Mouse (Mus musculus) megakaryocyte, embryonic 14.5 days (primary cell): ENCODE data around the gene Pbx2. TPM values are rescaled to one million over a fixed set of nuclear protein-coding genes. Genes with fewer than 3 reads are reported as not detected.
A peak's percentile ranks its signal among the peaks of the same experiment; 100 is the strongest.

Experiments
- H3K27me3 ChIP-seq: replicated peaks from 2 replicates; pipeline ENCODE3; 2012; ENCODE audit warnings: inconsistent platforms
- H3K36me3 ChIP-seq: replicated peaks from 2 replicates; pipeline ENCODE3; 2012; ENCODE audit warnings: low read length, inconsistent platforms, mixed read lengths
- H3K4me1 ChIP-seq: 2 replicates; pipeline ENCODE4 v1.6.1; 2012; ENCODE audit warnings: inconsistent platforms
- H3K4me3 ChIP-seq: replicated peaks from 2 replicates; pipeline ENCODE3; 2012; ENCODE audit warnings: moderate library complexity, mild to moderate bottlenecking, inconsistent platforms
- H3K9me3 ChIP-seq: 2 replicates; pipeline ENCODE4 v1.6.1; 2012; ENCODE audit warnings: inconsistent platforms
- FLI1 ChIP-seq: IDR thresholded peaks from 2 replicates; pipeline ENCODE4 v1.6.1; 2012; ENCODE audit warnings: low read length, inconsistent platforms, mixed read lengths
- GATA1 ChIP-seq: IDR thresholded peaks from 3 replicates; pipeline ENCODE4 v1.6.1; 2012; ENCODE audit warnings: mixed read lengths, low read length, inconsistent platforms, borderline replicate concordance
- polyA plus RNA-seq: library from polyadenylated mRNA; stranded (reverse); fragments of >175 nt; gene quantifications from 2 replicates; pipeline ENCODE4 v1.2.3, GENCODE M21; 2012; ENCODE audit warnings: low replicate concordance; ENCODE audit not compliant: insufficient read depth

Gene Pbx2
- polyA plus RNA-seq, 1 experiment = 181 TPM

DNA sequence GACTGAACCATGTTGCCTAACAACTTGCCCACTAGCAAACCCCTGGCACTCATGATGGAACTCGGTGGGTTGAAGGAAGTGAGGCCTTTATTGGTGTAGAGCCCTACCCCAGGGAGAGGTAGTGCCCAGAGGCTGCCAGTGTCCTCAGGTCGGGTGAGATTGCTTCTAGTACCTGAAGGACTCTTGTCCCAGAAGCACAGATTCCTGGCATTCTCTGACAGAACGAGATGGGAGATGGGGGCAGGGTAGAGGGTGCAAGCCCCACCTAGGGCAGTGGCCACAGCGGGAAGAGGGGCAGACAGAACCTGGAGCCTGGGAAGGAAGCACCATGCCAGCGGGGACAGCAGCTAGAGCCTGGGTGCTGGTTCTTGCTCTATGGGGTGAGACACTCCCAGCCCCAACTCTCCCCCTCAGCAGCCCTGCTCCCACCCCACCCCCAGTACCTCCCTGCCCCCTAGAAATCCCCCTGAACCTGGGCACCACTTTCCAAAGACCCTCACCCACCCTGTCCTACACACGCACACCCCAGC, 6.6 kb downstream of the Pbx2 start, which contains the start of gene Ager:
Gene Ager, plus strand, starts transcription at position 297 of the 530 bp plus-strand sequence.
- H3K4me3 ChIP-seq = no peak within 1 kb of the TSS
- TF ChIP-seq FLI1 (no peak), GATA1 (no peak)
- peaks cover 67% of the 10 kb centered on the region for H3K4me1 ChIP-seq
- no peaks in the 10 kb centered on the region for H3K27me3 ChIP-seq
- H3K36me3 ChIP-seq = peaks cover 74% of the 10 kb centered on the region
- no peaks in the 10 kb centered on the region for H3K9me3 ChIP-seq

- no peaks in the 10 kb centered on the region for H3K9me3 ChIP-seq
- no peak overlapping the region for H3K4me3 ChIP-seq
- TF ChIP-seq FLI1 = no peak
- no peak for TF ChIP-seq GATA1
- H3K4me1 ChIP-seq = peaks cover 58% of the 10 kb centered on the region
- H3K36me3 ChIP-seq = peaks cover 56% of the 10 kb centered on the region
- H3K27me3 ChIP-seq = no peaks in the 10 kb centered on the region
Measured at GRCm38 (mm10) chr17:34599891-34600290, 8.8 kb downstream of the Pbx2 start.

- Histone ChIP-seq H3K9me3 (no peaks in the 10 kb centered on the region), H3K27me3 (no peaks in the 10 kb centered on the region), H3K36me3 (peaks cover 37% of the 10 kb centered on the region), H3K4me1 (peaks cover 61% of the 10 kb centered on the region), H3K4me3 (peak overlapping the region; percentile 42)
- no peak for TF ChIP-seq GATA1
- no peak for TF ChIP-seq FLI1
Measured at GRCm38 (mm10) chr17:34601796-34602195, 10.7 kb downstream of the Pbx2 start.

DNA sequence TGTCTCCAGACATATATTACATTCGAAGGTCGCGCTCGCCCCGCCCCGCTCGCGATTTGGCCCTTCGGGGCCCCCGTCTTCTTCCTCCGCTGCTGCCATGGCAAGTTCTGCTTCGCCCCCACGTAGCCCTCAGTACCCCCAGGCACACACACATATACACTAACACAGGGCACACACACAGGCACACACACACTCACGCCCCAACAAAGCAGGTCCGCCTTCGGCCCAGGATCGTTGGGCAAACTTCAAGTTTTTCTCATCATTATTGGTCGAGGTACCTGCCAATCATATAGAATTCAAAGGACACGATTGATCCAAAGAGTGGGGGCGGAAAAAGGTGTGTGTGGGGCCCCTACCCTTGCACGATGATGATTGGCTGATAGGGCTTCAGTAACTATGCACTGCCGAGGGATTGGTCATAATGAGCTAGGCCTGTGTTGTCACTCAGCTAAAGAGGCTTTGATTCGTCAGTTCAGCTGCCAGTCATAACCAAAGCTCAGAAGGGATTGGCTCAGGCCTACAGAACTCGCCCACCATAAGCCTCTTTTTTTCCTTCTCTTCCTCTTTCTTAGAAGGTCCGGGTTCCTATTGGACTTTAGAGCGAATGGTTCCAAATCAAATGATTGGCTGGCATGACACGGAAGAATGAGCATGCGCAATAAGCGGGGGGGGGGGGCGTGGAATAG, 12.5 kb downstream of the Pbx2 start, which contains the start of gene Rnf5:
Gene Rnf5, minus strand, starts transcription at position 316 of the 686 bp plus-strand sequence.
- Histone ChIP-seq H3K4me3 (peak within 1 kb of the TSS; percentile 99), H3K27me3 (no peaks in the 10 kb centered on the region), H3K9me3 (no peaks in the 10 kb centered on the region), H3K4me1 (peaks cover 68% of the 10 kb centered on the region), H3K36me3 (peaks cover 49% of the 10 kb centered on the region)
- TF ChIP-seq GATA1 (no peak), FLI1 (no peak)

- Histone ChIP-seq H3K4me1 (peaks cover 72% of the 10 kb centered on the region), H3K4me3 (peak within 1 kb of the TSS; percentile 99), H3K27me3 (no peaks in the 10 kb centered on the region), H3K36me3 (peaks cover 49% of the 10 kb centered on the region), H3K9me3 (no peaks in the 10 kb centered on the region)
- TF ChIP-seq FLI1 (no peak), GATA1 (no peak)
Measured at GRCm38 (mm10) chr17:34604061-34604508, 13.0 kb downstream of the Pbx2 start, which contains the start of gene Agpat1. TSS of gene Agpat1 (plus strand) at chr17:34604262.

DNA sequence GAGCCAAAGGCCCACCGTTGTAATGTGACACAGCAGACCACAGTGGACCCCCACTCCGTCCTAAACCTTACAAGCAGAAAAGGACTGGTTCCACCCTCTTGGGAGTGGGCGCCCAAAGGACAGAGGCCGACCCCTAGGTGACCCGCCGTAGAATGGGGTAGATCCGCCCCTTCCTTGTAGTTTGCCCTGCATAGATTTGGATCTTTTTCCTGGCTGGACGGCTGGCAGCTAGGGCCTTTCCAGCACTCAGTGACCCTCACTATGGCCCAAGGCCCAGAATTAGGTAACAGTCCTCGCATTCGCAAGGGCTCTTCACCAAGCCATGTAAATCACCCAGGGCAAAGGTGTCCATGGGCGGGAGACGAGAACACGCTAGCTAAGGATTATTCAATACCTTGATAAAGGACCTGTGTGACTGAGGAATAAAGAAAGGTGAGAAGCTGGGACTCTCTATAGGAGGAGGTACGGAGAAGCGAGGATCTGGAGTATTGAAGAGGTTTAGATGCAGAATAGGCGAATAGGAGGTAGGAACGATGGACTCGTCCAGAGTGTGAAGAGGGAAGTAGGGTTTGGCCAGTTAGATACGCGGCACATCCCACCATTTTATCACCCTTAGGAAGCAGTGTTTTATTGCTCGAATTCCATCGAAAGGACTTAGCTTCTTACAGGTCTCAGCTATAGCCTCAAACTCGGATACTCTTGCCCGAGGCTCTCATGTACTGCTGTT, 13.6 kb downstream of the Pbx2 start:
- Histone ChIP-seq H3K27me3 (no peaks in the 10 kb centered on the region), H3K4me1 (peaks cover 72% of the 10 kb centered on the region), H3K9me3 (no peaks in the 10 kb centered on the region), H3K36me3 (peaks cover 47% of the 10 kb centered on the region), H3K4me3 (peak overlapping the region; percentile 99)
- TF ChIP-seq FLI1 = no peak
- TF ChIP-seq GATA1 = no peak

- Histone ChIP-seq H3K4me3 (peak overlapping the region; percentile 99), H3K36me3 (peaks cover 47% of the 10 kb centered on the region), H3K4me1 (peaks cover 72% of the 10 kb centered on the region), H3K9me3 (no peaks in the 10 kb centered on the region), H3K27me3 (no peaks in the 10 kb centered on the region)
- TF ChIP-seq GATA1 (no peak), FLI1 (peak; percentile 53; the same call in 1 of the 2 replicates)
Measured at GRCm38 (mm10) chr17:34605609-34606008, 14.5 kb downstream of the Pbx2 start.

- Histone ChIP-seq H3K4me1 (peaks cover 73% of the 10 kb centered on the region), H3K36me3 (peaks cover 48% of the 10 kb centered on the region), H3K9me3 (no peaks in the 10 kb centered on the region), H3K27me3 (no peaks in the 10 kb centered on the region), H3K4me3 (peak overlapping the region; percentile 99)
- no peak for TF ChIP-seq FLI1
- no peak for TF ChIP-seq GATA1
Measured at GRCm38 (mm10) chr17:34606186-34607039, 15.3 kb downstream of the Pbx2 start.

DNA sequence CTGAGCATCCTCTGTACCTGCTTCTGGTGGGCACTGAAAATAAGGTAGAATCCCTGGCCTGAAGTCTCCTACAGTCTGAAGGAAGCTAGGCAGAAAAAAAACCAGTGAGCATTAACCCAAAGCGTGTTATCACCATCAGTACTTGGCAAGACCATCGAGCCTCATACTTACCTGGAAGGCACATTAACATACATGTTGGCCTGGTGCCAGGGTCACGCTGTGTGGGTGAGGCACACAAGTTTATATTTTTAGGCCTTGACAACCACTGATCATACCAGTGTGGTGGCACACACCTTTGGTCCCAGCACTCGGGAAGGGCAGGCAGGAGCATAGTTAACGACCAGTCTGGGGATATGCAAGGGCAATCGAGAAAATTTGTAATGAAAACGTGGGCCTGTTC, 16.9 kb downstream of the Pbx2 start:
- Histone ChIP-seq H3K27me3 (no peaks in the 10 kb centered on the region), H3K4me3 (peak overlapping the region; percentile 8), H3K4me1 (peaks cover 58% of the 10 kb centered on the region), H3K9me3 (no peaks in the 10 kb centered on the region), H3K36me3 (peaks cover 54% of the 10 kb centered on the region)
- TF ChIP-seq FLI1 (no peak), GATA1 (no peak)
